In the genomic region with DNA sequence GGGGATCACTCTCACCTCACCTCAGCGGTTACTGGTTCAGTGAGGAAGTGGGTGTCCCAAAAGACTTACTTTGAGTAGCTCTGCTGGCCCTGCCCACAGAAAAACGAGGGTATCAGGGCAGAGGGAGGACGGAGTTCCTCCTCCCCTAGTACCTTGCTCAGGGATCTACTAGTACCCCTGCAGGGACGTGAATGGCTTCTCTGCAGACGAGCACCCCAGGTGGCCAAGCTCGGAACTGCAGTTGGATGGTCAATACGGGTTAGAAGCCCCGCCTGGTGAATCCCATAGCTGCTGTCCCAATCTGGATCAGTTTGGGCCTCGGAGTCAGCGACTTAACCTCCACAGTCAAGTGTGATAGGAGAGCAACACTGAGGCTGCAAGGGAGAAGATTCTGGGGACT, we compare ENCODE assay signal across 1 mouse cellular context.
TF ChIP-seq lines count a peak whose summit lies in the region.

No protein-coding gene starts in this region.

TF ChIP-seq in MEL, 35 proteins besides CTCF, POLR2A, EP300 and RAD21:
- TF ChIP-seq MAZ (IDR thresholded peaks at IDR 0.05; ENCODE audit: low read depth, low read length): no peak
- no peak for TF ChIP-seq ZNF384 (IDR thresholded peaks at IDR 0.05; ENCODE audit: low read depth, low read length)
- peak; percentile 17; the same call in 1 of the 2 replicates for TF ChIP-seq SMC3 (IDR thresholded peaks at IDR 0.05; ENCODE audit: low read depth, low read length)
- no peak for TF ChIP-seq E2F4 (IDR thresholded peaks at IDR 0.05; ENCODE audit: borderline replicate concordance, low read depth, low read length)
- TF ChIP-seq HCFC1 (IDR thresholded peaks at IDR 0.05; ENCODE audit: low read depth, low read length): 0 out of 2 replicates have a peak, but pooled peaks have one; percentile 15
- TF ChIP-seq GABPA (IDR thresholded peaks at IDR 0.05; ENCODE audit: low read depth, low read length): no peak
